Mouse (Mus musculus) cerebral cortex, adult 2 months (tissue): ENCODE measurements around the gene Lcn11.

ENCODE experiments used
- WGBS: fragments of 180-500 bp; shearing (Covaris S2); methylation state at CpG from one replicate; pipeline ENCODE4 v1.1.7; 2018; 5-methylcytosine and 5-hydroxymethylcytosine counted together

The Lcn11 gene

DNA sequence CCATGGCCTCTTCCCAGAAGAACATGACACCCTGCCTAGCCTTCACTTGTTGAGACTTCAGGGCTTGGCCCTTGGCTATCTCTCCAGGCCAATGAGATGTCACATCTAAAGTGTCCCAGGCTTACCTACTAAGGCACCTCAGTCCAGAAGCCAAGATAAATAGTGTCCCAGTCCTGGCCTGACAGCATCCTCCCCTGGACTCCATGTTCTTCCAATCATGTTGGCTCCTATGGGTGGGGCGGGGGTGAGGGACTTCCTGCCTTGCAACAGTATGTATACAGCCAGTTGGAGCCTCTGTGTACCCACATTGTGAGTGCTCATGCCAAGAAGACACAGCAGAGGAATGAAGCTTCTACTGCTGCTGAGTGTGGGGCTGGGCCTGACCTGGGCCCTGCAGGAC lies at the start of gene Lcn11:
Lcn11 (plus strand) TSS at position 301 of the 400 bp plus-strand sequence.
- WGBS, result 94% methylated on average over 1 of the region's 1 CpGs

DNA sequence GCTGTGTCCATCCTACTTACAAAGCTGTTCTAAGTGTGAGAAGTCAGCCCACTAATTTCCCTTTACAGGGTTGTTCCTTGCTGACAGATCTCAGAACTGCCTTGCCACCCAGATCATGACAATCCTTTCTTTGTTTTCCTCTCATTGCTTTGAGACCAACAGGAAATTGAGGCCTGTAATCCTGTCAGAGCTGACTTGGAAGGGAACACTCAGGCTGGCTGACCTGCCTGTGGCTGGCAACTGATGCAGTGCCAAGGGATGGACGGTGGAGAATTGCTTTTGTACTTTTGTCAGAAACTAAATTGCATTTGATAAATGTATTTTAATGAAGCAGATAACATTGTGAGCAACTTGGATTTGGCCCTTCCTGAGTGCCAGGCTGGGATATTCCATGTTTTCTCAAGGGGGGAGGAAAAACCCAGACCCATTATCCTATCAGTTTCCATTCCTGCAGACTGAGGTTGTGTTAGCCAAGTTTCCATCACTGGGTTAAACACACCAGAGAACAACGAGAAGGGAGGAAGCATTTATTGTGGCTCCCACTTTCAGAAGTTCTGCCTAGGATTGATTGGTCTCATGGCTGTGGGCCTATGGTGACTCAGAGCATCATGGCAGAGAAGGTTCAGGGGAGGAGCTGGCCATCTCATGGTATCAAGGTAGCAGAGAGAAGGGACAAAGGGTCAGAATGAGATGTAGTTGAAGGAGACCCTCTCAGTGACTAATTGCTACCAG lies 43.5 kb upstream of the Lcn11 start:
- 49% methylated on average over 2 of the region's 2 CpGs for WGBS

DNA sequence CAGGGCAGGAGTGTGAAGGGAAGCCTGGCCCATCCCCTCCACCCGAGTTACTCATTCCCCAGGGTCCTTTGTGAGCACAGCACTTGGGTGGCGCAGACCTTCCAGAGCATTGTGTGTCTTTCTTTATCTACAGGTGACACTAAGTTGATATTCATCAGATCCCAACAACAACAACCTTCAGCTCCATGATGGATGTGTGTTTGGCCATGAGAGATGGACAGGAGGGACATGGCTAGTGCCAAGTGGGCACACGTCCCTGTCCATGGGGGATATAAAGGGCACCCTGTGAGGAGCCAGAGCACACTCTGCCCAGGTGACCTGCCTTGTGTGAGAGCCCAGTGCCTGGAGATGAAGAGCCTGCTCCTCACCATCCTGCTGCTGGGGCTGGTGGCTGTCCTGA lies 40.1 kb upstream of the Lcn11 start, which contains the start of gene Obp2b:
Obp2b (plus strand) TSS at position 301 of the 400 bp plus-strand sequence.
- WGBS, result 86% methylated on average over 3 of the region's 3 CpGs

DNA sequence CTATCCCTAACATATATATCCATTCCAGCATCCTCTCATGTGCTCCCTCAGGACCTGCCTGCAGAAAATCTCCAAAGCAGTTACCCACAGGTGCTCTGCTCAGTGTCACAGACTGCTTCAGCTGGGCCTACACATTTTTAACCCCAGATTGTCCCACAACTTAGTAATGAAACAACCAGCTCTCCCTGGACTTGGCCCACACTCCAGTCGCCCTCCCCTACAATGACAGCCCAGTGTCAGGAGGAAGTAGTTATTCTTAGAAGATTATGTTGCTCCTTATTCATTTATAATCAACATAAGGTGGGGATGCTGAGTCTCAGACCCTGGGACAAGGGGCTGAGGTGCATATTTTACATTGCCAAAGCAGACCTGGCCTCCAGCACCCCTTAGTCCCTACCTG lies 35.1 kb upstream of the Lcn11 start:
- WGBS, result 69% methylated on average over 1 of the region's 1 CpGs

DNA sequence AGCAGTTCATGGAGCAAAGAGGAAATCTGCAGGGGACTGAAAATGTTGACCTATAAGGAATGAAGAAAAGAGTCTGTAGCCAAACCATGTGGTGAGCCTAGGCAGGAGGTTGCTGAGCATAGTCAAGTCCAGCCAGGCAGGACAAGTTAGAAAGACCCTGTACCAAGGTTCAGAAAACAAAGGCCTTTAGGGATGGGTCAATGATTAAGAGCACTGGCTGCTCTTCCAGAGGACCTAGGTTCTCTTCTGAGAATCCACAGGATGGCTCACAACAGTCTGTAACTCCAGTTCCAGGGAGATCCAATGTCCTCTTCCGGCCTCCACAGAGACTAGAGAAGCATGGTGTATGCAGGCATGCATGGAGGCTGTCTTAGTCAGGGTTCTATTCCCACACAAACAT lies 22.6 kb upstream of the Lcn11 start:
- 100% methylated on average over 1 of the region's 1 CpGs for whole genome bisulfite sequencing

DNA sequence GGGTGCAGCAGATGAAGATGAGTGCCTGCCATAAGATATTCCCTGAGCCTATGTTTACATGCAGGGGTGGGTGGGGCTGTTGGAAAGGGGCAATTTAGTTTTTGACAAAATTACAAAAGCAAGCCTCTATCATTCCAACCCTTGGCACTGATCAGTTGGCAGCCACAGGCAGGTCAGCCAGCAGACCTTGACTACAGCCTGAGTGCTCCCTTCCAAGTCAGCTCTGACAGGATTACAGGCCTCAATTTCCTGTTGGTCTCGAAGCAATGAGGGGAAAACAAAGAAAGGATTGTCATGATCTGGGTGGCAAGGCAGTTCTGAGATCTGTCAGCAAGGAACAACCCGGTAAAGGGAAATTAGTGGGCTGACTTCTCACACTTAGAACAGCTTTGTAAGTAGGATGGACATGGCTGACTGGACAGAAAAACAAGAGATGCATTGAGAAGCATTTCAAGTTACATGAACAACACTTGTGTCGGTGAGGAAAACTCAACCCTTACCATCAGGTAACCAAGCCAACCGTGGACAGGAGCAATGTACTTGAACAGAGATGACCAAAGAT lies 18.7 kb upstream of the Lcn11 start:
- whole genome bisulfite sequencing, result 55% methylated on average over 4 of the region's 4 CpGs

DNA sequence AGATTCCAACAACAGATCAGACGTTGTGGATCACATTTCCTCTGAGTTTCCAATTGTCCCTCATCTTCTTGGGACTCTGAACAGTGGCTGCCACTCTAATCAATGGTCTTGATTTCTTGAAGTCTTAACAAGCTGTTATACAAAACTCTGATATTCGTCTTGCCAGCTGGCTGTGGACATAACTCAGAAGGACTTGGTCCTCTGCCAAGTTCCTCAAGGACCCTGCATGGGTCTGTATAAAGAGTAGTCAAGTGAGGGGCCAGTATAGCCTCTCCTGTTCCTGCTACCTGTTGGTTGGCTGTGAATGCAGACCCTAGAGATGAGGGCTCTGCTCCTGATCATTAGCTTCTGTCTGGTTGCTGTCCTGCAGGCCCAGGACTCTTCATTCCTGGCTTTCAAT lies 11.5 kb upstream of the Lcn11 start, which contains the start of gene Lcn3:
Lcn3 (plus strand) TSS at position 301 of the 400 bp plus-strand sequence.
- WGBS, result 44% methylated on average over 2 of the region's 2 CpGs

DNA sequence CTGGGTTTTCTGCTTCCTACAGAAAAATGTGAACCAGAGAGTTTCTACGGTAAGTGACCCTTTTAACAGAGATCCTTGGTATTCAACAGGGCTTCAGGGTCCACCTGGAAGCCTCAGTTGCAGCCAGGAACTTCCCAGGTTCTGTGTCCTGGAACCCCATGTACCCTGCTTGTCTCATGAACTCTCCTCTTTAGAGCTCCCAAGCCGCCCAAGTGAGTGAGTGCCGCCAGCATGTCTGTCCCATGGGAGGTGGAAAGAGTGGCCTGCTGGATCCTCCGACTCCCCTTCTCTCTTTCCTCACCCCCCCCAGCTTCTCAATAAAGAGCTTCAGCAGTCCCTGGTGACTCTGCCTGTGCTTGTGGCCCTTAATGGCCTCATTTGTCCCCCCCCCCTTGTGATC lies 9.1 kb upstream of the Lcn11 start:
- WGBS, result 89% methylated on average over 4 of the region's 4 CpGs

DNA sequence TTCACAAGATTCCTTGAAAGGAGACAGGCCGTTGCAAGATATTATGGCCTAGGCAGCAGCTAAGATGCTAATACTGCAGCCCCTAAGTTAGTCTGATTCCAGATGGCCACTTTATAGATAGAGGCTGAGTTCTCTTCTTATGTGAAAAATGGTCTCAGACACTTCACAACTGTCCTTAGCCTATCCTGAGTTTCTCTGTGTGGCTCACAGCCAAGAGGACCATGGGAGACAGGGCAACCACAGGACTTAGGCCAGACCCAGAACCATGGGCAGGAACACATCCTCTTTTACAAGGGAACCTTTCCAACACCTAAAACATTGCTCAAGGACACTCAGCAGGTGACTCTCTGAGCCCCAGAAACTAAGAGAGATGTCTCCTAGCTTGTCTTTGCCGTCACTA lies 3.3 kb upstream of the Lcn11 start:
- 89% methylated on average over 2 of the region's 2 CpGs for WGBS

DNA sequence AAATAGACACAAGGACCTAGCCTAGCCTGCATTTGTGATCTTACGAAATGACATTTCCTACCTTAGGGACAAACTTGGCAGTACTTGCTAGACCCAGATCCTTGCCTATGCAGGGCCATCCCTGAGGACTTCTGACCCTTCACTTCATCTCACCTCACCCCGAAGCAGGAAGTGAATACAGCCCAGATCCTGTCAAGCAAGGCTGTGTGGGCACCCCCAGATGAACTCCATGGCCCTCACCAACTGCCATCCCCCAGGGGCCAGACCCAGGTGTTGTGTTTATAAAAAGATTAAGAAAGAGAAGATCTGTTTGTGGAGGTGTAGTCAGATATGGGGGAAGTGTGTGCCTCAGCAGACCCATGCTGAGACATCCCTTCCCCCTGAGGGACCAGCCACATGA lies 2.2 kb upstream of the Lcn11 start:
- WGBS, result 82% methylated on average over 2 of the region's 2 CpGs

DNA sequence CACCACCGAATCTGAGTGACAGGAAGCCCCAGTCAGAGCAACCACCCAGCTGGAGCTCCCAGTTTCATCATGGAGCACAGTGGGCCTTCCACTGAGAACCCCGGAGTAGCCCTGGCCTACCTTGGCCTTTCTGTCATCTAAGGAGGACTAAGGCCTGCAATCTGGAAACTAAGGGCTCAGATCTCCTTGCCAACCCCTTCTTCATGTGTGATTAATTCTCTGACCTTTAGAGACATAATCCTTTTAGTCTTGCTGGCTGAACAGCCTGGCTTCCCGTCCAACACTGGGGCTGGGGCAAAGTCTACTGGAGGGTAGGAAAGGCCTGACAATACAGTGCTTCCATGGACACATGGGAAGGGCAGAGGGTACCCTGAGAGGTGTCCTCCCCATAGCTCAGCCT lies 826 bp upstream of the Lcn11 start:
- 80% methylated on average over 3 of the region's 3 CpGs for WGBS

DNA sequence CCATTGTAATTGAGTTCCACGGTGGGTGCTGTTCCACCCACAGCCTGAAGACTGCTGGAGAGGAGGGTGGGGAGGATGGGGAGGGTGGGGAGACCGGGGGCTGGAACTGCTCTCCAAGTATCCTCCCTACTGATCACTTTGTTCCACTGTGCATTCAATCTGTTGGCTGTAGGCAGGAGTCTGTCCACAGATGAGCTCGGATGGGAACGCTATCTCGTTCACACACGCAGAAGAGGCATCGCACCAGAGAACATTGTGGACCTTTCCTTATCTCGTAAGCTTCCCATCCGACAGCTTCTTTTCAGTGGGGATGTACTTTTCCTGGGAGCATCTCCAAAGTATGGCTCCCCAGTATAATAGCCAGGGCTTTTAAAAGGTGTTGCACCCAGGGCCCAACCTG lies 2.3 kb downstream of the Lcn11 start:
- 88% methylated on average over 9 of the region's 9 CpGs for WGBS

DNA sequence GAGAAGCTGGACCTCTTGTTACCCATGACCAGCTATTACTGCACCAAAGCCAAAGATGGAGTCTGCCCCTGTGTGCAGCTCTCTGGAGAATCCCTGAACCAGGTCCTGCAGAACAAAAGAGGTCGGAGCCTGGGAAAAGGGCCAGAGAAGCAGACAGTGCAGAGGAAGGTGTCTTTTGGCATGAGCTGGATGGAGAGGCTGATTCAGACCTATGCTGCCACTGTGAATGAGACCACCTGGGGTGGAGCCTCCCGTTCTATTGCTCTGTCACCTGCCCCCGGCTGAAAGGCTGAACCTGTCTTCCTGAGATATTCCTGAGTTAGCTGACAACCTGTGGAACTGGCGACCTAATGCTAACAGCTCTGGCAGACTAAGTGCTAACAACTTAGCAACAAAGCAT lies 4.1 kb downstream of the Lcn11 start:
- 78% methylated on average over 4 of the region's 4 CpGs for WGBS

DNA sequence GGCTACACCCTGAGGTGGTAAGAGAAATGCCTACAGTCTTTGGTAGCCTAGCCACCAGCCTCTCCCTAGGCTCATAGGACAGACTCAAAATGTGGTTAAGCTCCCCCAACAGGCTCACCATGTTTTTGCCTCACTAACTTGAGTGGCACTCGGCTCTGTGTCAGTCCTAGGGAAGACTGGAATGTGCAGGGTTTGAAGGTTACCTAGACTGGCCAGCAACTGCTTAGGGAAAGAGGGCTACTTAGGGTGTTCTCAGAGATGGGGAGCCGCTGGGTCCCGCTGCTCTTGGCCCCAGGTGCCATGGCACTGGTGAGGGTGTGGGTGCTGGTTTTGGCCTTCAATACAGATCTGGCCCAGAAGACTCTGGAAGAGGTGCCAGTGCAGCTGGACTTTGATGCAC lies 5.1 kb downstream of the Lcn11 start, which contains the start of gene Gm13539:
Gm13539 (plus strand) TSS at position 301 of the 400 bp plus-strand sequence.
- WGBS, result 92% methylated on average over 3 of the region's 3 CpGs

DNA sequence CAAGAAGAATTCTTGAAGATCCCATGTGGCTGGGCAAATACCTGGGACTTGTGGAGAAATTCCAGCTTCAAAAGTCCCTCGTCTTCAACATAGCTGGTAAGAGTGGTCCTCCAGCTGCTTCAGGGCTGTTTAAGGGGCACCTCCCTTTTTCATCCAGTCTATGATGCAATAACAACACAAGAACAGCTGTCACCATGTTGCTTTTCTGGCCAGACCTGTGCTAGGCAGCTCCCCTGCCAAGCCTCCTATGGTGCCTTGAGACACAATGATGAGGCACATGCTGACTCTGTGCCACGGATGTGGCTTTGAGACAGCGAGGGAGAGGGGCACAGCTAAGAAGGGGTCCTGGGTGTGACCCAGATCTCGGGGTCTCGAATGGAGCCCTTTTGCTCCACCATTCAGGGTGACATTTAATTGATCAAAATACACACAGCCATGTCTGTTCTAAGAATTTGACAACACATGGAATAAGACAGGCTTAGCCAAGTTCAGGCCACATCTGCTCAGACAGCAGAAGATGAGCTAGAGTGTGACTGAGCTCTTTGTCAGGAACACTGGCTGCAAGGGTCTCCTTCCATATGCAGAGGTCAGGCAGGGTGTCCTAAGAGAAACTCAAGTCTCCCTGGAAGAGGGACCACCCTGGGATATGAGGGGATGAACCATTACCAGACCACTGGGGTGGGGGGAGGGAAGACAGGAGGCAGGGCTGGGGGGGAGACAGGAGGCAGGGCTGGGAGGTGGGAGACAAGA lies 8.9 kb downstream of the Lcn11 start:
- 63% methylated on average over 5 of the region's 5 CpGs for WGBS

DNA sequence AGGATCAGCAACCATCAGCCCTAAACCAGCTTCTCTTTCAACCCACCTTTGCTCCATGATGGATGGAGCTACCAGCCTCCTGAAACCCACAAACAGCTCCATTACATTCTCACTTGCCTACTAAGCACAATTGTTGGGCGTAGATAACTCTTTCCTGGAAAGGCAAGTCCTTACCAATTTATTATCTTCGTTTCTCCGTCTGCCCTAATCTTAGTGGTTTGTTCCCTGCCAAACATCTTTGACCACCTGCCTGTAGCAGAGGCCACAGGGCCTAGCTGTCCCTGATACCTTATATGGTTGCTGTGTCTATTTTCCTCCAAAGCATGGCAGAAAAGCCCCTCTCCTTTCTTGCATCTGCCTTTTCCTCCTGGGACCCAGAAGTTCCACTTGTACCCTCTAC lies 12.3 kb downstream of the Lcn11 start:
- WGBS, result 91% methylated on average over 3 of the region's 3 CpGs

DNA sequence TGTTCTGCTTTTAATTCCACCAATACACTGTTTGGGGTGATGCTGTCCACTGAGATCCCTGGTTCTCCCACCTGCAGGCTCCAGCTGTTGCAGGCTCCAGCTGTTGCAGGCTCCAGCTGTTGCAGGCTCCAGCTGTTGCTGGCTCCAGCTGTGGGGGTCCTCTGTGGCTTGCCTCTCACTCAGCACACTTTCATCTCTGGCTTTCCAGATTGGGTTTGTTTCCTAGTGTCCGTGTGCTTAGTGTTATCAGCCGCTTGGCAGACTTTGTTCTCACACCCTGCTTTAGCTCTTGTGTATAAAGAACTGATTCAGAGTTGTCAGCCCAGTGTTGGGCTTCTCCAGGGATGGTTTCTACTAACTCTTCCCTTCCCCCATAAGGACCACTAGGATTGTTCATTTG lies 20.8 kb downstream of the Lcn11 start:
- WGBS, result 46% methylated on average over 2 of the region's 2 CpGs

DNA sequence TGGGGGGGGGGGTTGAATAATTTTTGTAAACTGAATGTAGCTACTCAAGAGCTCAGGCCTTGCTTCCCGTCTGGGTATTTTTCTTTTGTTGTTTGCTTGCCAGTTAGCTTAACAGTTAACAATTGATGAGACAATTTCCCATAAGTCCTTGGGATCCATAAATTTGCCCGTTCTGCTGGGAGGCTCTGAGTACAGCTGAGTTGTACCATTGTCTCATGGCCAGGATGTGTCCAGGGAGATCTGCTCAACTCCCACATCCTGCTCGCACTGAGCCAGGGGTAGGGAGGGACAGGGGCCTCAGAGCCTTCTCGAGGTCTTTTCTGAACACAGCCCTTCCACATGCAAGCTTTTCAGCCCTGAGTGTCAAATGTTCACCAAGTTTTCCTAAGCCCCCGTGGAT lies 21.2 kb downstream of the Lcn11 start:
- WGBS, result 52% methylated on average over 5 of the region's 5 CpGs

DNA sequence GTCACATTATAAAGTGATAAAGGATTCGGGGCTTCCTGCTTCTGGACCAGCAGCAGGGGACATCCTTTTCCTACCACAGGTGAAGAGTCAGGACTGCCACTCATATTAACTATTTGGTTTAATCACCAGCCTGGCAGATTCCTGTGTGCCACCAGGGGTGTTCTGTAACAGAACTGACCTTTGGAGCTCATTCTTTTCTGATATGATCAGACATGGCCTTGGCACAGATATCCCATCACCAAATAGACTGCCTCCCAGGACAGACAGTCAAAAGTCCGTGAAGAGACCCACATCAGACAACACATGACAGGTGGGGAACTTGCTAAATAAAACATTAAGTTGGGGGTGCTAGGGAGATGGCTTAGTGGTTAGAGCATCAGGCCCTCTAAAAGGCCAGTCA lies 34.9 kb downstream of the Lcn11 start:
- 84% methylated on average over 2 of the region's 2 CpGs for WGBS

DNA sequence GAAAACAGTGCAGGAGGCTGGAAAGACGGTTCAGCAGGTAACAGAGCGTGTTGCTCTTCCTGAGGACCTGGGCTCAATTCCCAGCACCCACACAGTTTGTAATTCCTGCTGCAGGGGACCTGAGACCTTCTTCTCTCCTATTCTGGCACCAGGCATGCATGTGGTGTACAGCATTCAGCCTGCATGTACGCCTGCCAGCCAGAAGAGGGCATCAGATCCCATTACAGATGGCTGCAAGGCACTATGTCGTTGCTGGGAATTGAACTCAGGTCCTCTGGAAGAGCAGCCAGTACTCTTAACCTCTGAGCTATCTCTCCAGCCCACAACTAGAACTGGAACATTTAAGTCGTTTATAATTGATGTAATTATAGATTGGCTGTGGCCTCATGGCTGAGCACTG lies 36.5 kb downstream of the Lcn11 start:
- 83% methylated on average over 5 of the region's 5 CpGs for WGBS

DNA sequence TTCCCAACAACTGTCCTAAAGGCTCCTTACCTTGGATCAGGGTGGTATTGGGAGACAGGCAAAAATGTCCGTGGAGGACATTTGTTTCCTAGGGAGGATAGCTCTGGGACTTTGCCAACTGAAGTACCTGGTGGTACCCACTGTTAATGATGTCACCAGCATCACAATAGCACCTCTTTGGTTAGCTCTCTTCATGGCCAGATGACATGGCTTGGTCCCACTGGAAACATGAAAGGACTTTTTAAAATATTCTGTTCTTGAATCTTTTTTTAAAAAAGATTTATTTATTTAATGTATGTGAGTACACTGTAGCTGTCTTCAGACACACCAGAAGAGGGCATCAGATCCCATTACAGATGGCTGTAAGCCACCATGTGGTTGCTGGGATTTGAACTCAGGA lies 38.9 kb downstream of the Lcn11 start, which contains the start of gene Glt6d1:
Glt6d1 (minus strand) TSS at position 101 of the 400 bp plus-strand sequence.
- WGBS, result 68% methylated on average over 1 of the region's 1 CpGs

DNA sequence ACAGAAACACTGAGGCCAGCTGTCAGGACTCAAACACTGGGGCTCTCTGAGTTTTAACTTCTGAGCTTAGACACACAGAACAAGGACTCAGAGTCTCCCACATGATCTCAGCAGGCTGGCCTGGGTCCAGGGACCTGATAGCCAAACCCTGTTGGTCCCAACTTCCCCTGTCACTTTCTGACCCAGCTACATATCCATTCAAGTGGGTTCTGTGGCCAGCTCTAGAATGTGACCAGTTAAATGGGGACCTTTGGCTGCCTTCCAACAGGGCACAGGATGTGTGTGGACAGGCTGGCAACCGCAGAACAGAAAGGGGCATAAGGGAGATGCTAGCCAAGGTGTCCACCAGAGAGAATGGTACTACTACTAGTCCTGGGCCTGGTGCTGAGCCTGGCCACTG lies 46.0 kb downstream of the Lcn11 start, which contains the start of gene Lcn9:
Lcn9 (plus strand) TSS at position 348 of the 400 bp plus-strand sequence.
- 48% methylated on average over 1 of the region's 1 CpGs for WGBS

DNA sequence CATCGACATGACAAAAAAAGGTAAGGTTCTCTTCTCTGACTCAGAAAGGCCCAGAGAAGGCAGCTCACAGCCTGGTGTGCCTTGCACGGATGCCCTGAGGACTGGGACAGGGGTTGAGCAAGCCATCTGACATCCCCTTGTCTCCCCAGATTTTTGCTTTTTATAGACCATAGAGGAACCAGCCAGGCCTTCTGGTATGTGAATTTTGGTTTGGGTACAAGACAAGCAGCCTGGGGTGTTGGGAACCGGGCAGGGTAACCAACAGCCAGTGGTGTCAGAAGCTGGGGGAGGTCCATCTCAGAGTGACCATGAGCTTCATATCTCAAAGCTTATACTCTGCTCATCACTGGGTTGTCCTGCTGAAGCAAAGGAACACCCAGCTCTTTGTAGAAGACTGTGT lies 47.9 kb downstream of the Lcn11 start:
- WGBS, result 95% methylated on average over 3 of the region's 3 CpGs
